Mouse (Mus musculus): ENCODE measurements around the gene Adam22.

DNA sequence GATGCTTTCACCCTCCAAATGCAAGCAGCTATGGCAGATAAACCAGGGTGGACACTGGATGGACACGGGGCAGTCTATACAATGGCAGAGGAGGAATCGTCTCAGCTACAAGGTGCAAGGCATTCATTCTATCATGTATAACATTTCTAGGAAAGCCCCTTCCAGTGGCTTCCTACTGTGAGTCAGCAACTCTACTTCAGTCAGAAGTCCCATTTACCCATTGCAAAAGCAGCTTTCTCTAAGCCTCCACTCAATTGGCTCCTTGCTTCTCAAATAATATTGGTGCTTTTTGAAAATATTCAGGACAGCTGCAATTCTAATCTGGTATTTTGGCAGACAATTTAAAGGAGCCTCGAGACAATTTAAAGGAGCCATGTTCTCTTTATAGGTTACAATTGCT, 279.8 kb downstream of the Adam22 start:
- TF ChIP-seq CTCF (IDR thresholded peaks at IDR 0.05; ENCODE audit: low read depth, low read length) (no peak), POLR2A (IDR thresholded peaks at IDR 0.05; ENCODE audit: borderline replicate concordance, low read depth, low read length) (no peak)

Measured in bone marrow macrophage, adult 2 months (primary cell).